Mouse (Mus musculus): Measurements from ENCODE around the gene Serpinf1. TPM values are rescaled to one million over a fixed set of nuclear protein-coding genes. Genes with fewer than 3 reads are reported as not detected.

The Serpinf1 gene
- polyA plus RNA-seq, 1 experiment from 2014 or later = 90.9 TPM

- Histone ChIP-seq H3K9me3 (replicated peaks; ENCODE audit: low read length) (no peaks in the 10 kb centered on the region), H3K27me3 (ENCODE audit: insufficient read depth, low read length) (no peaks in the 10 kb centered on the region), H3K4me2 (ENCODE audit: low read length) (peak overlapping the region; percentile 84), H3K27ac (peak overlapping the region; percentile 93), H3K4me3 (replicated peaks; ENCODE audit: low read depth, low read length) (peak overlapping the region; percentile 67), H3K36me3 (ENCODE audit: insufficient read depth, low read length) (peaks cover 13% of the 10 kb centered on the region), H3K9ac (ENCODE audit: low read depth, low read length) (peak overlapping the region; percentile 79), H3K4me1 (replicated peaks; ENCODE audit: insufficient read depth, low read length) (peaks cover 20% of the 10 kb centered on the region)
- ATAC-seq (replicated peaks; ENCODE audit: low FRiP score, low read depth) (peak; percentile 0; the same call in 1 of the 2 replicates), DNase-seq (ENCODE audit: low spot score) (peak; percentile 8)
- WGBS = under 1% methylated on average over 28 of the region's 30 CpGs
- TF ChIP-seq CTCF (IDR thresholded peaks at IDR 0.05; ENCODE audit: low read depth) = no peak
These were observed 39.3 kb upstream of the Serpinf1 start for GRCm38 (mm10) chr11:75461743-75462252.

GRCm38 (mm10) chr11:75460844-75461742 lies 38.6 kb upstream of the Serpinf1 start, which contains the start of gene Tlcd2:
TSS of gene Tlcd2 (plus strand) at chr11:75461715.
- no peaks in the 10 kb centered on the region for H3K9me3 ChIP-seq (replicated peaks; ENCODE audit: low read length)
- H3K9ac ChIP-seq (ENCODE audit: low read depth, low read length) = peak within 1 kb of the TSS; percentile 79
- ATAC-seq (replicated peaks; ENCODE audit: low FRiP score, low read depth) = peak; percentile 91
- TF ChIP-seq CTCF (IDR thresholded peaks at IDR 0.05; ENCODE audit: low read depth) = peak; percentile 42; the same call in 1 of the 2 replicates
- peak within 1 kb of the TSS; percentile 67 for H3K4me3 ChIP-seq (replicated peaks; ENCODE audit: low read depth, low read length)
- no peaks in the 10 kb centered on the region for H3K27me3 ChIP-seq (ENCODE audit: insufficient read depth, low read length)
- peak; percentile 100 for DNase-seq (ENCODE audit: low spot score)
- under 1% methylated on average over 46 of the region's 46 CpGs for WGBS
- peaks cover 13% of the 10 kb centered on the region for H3K36me3 ChIP-seq (ENCODE audit: insufficient read depth, low read length)
- H3K4me2 ChIP-seq (ENCODE audit: low read length) = peak within 1 kb of the TSS; percentile 84
- H3K27ac ChIP-seq = peak within 1 kb of the TSS; percentile 95
- peaks cover 20% of the 10 kb centered on the region for H3K4me1 ChIP-seq (replicated peaks; ENCODE audit: insufficient read depth, low read length)

GRCm38 (mm10) chr11:75460103-75460843 lies 37.8 kb upstream of the Serpinf1 start:
- TF ChIP-seq CTCF (IDR thresholded peaks at IDR 0.05; ENCODE audit: low read depth) = no peak
- Histone ChIP-seq H3K36me3 (ENCODE audit: insufficient read depth, low read length) (peaks cover 6% of the 10 kb centered on the region), H3K9me3 (replicated peaks; ENCODE audit: low read length) (no peaks in the 10 kb centered on the region), H3K27me3 (ENCODE audit: insufficient read depth, low read length) (no peaks in the 10 kb centered on the region), H3K9ac (ENCODE audit: low read depth, low read length) (peak overlapping the region; percentile 54), H3K4me2 (ENCODE audit: low read length) (peak overlapping the region; percentile 69), H3K27ac (peak overlapping the region; percentile 95), H3K4me3 (replicated peaks; ENCODE audit: low read depth, low read length) (peak overlapping the region; percentile 39), H3K4me1 (replicated peaks; ENCODE audit: insufficient read depth, low read length) (peaks cover 20% of the 10 kb centered on the region)
- DNase-seq (ENCODE audit: low spot score) = peak; percentile 98
- peak; percentile 15; the same call in 1 of the 2 replicates for ATAC-seq (replicated peaks; ENCODE audit: low FRiP score, low read depth)
- 4% methylated on average over 19 of the region's 19 CpGs for WGBS

- DNase-seq (ENCODE audit: low spot score) (no peak), ATAC-seq (replicated peaks; ENCODE audit: low FRiP score, low read depth) (no peak)
- 18% methylated on average over 5 of the region's 5 CpGs for WGBS
- Histone ChIP-seq H3K9ac (ENCODE audit: low read depth, low read length) (0 out of 2 replicates have a peak overlapping the region, but pooled peaks have one; percentile 14), H3K27me3 (ENCODE audit: insufficient read depth, low read length) (no peaks in the 10 kb centered on the region), H3K27ac (peak overlapping the region; percentile 95), H3K36me3 (ENCODE audit: insufficient read depth, low read length) (0 out of 2 replicates have a peak, but pooled peaks cover under 1% of the 10 kb centered on the region), H3K4me3 (replicated peaks; ENCODE audit: low read depth, low read length) (no peak overlapping the region), H3K9me3 (replicated peaks; ENCODE audit: low read length) (no peaks in the 10 kb centered on the region), H3K4me1 (replicated peaks; ENCODE audit: insufficient read depth, low read length) (peaks cover 24% of the 10 kb centered on the region), H3K4me2 (ENCODE audit: low read length) (peak overlapping the region; percentile 69)
- no peak for TF ChIP-seq CTCF (IDR thresholded peaks at IDR 0.05; ENCODE audit: low read depth)
These were observed 37.2 kb upstream of the Serpinf1 start for GRCm38 (mm10) chr11:75459751-75460102.

- Histone ChIP-seq H3K9me3 (replicated peaks; ENCODE audit: low read length) (no peaks in the 10 kb centered on the region), H3K4me1 (replicated peaks; ENCODE audit: insufficient read depth, low read length) (peaks cover 24% of the 10 kb centered on the region), H3K9ac (ENCODE audit: low read depth, low read length) (no peak overlapping the region), H3K36me3 (ENCODE audit: insufficient read depth, low read length) (no peaks in the 10 kb centered on the region), H3K27ac (peak overlapping the region; percentile 95), H3K4me2 (ENCODE audit: low read length) (no peak overlapping the region), H3K4me3 (replicated peaks; ENCODE audit: low read depth, low read length) (no peak overlapping the region), H3K27me3 (ENCODE audit: insufficient read depth, low read length) (no peaks in the 10 kb centered on the region)
- no peak for ATAC-seq (replicated peaks; ENCODE audit: low FRiP score, low read depth)
- no peak for DNase-seq (ENCODE audit: low spot score)
- WGBS = 77% methylated on average over 5 of the region's 5 CpGs
- no peak for TF ChIP-seq CTCF (IDR thresholded peaks at IDR 0.05; ENCODE audit: low read depth)
These were observed 36.7 kb upstream of the Serpinf1 start for GRCm38 (mm10) chr11:75459141-75459711.
